Mouse (Mus musculus): Measurements from ENCODE around the gene Nars2. TPM values are rescaled to one million over a fixed set of nuclear protein-coding genes. Genes with fewer than 3 reads are reported as not detected.
A peak's percentile ranks its signal among the peaks of the same experiment; 100 is the strongest.

Gene Nars2
- polyA plus RNA-seq, 2 experiments from 2014 or later: 7.4 to 11.5 TPM

GRCm38 (mm10) chr7:97074974-97075373, 123.7 kb downstream of the Nars2 start:
- ATAC-seq: no peak

GRCm38 (mm10) chr7:97076977-97077376, 125.7 kb downstream of the Nars2 start:
- no peak for ATAC-seq

GRCm38 (mm10) chr7:97078685-97079084, 127.4 kb downstream of the Nars2 start:
- no peak for ATAC-seq

GRCm38 (mm10) chr7:97079145-97079544, 127.8 kb downstream of the Nars2 start:
- ATAC-seq: no peak

DNA sequence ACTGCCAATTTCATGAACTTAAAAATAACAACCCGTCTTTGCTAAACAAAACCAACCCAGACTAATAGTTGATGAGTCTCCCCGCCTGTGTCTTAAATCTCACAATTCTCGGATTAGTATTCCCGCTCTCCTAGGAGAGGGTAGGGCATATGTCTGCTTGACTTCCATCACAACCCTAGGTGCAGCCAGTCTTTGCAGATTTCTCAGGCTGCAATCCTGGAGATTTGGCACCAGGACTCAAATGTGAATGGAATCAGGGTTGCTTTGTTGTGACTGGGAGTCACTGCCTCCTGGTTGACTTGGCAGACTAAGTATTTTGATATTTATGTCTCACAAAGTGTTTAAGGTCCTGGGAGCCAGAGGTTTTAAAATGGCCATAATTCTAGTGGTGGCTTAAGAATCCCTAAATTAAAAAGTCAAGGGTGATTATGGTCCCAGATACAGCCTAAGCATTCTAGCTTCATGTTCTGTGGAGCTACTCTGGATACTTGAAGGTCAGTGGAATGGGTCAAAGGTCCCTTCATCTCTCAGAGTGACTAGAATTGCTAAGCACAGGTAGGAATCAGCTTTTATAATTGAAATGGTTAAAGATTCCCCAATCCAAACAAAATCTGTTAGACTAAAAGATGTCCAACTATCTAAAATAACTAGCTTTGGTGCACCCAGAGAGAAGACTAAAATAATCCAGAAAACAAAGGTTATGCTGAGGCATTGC, 128.5 kb downstream of the Nars2 start:
- ATAC-seq: no peak

GRCm38 (mm10) chr7:97080621-97081241, 129.4 kb downstream of the Nars2 start:
- no peak for ATAC-seq

GRCm38 (mm10) chr7:97081242-97081958, 130.1 kb downstream of the Nars2 start, which contains the start of gene Gab2:
Gene Gab2 (plus strand): TSS chr7:97081586.
- ATAC-seq: peak; percentile 35

DNA sequence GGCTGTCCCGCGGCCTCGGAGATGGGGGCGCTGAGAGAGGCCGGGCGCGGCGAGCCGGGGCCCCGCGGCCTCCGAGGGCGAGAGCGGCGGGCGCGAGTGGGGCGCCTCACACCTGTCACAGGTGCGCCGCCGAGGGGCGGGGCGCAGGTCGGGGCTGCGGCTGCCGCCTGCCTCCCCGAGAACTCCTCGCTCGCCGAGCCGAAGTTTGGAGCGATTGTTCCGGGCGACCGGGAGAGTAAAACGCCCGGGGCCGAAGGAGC, 130.6 kb downstream of the Nars2 start:
- ATAC-seq: peak; percentile 34

DNA sequence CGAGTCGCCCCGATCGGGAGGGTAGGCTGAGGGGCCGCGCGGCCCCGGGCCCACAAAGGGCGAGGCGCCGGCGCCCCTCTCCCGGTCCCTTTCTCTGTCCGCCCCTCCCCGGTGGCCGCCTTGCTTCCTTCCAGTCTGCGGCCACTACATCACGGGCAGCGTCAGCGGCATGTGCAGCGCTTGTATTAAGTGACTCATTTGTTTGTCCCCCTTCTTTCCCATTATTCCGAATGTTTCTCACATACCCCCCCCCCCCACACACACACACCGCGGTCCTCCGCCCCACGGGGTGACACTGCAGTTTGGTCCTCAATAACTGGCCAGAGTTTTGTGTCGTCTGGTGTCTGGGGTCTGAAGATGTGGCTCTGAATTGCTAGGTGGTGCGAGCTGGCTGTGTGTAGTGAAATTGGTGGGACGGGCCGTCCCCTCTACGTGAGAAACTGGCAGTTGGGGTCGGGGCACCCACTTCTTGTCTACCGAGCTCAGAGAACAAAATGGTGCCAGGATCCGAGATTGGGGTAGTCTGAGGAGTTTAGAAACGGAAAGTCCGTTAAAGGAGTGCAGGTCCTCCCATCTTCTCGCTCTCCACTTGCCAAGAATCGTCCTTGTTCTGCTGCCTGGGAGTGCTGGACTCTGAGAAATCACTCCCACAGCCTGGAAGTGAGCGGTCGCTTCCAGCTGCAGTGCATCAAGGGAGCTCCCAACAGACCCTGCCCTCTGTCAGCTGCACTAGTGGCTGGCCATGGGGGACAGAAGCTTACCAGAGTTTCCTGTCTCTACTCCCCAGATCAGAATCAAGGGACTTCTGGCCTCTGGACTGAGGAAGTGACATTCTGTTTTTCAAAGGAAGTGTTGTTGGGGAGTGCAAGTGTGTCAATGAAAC, 131.2 kb downstream of the Nars2 start:
- no peak for ATAC-seq

- ATAC-seq: no peak
Measured at GRCm38 (mm10) chr7:97083579-97083978, 132.3 kb downstream of the Nars2 start.

- no peak for ATAC-seq
Measured at GRCm38 (mm10) chr7:97084181-97084580, 132.9 kb downstream of the Nars2 start.

GRCm38 (mm10) chr7:97085291-97085690, 134.0 kb downstream of the Nars2 start:
- ATAC-seq: no peak

GRCm38 (mm10) chr7:97094241-97094640, 142.9 kb downstream of the Nars2 start:
- ATAC-seq: no peak

- ATAC-seq: no peak
Measured at GRCm38 (mm10) chr7:97108119-97108518, 156.8 kb downstream of the Nars2 start.

Other genes with a start within 250 kb of the Nars2 start
- not detected for gene Gab2, start 130.1 kb downstream of the Nars2 start, polyA plus RNA-seq (2017; shearing (Covaris generic))

Measured in CD4-positive, CD25-positive, alpha-beta regulatory T cell, adult 4 months (primary cell).